Mouse (Mus musculus) MEL (cell line): Measurements from ENCODE around the gene Cpm. TPM values are rescaled to one million over a fixed set of nuclear protein-coding genes. Genes with fewer than 3 reads are reported as not detected.

ENCODE experiments used
- DNase-seq: peaks from one replicate; pipeline ENCODE4 v3.0.0; 2011; ENCODE audit warnings: low read depth, low spot score
- H3K27ac ChIP-seq: 2 replicates; pipeline ENCODE4 v1.5.1; 2012; ENCODE audit warnings: low read depth, mild to moderate bottlenecking, control low read depth, low read length, moderate library complexity; ENCODE audit not compliant: control insufficient read depth
- H3K27me3 ChIP-seq, 2 experiments: fragments of 150-350 bp in 1 of 2; sonication (generic) in 1 of 2; 2 replicates each; pipeline ENCODE4 v1.6.1; 2012; ENCODE audit warnings: low read length in 2 of 2, mild to moderate bottlenecking in 2 of 2, improper control_type of control experiment in 1 of 2, moderate library complexity in 1 of 2; ENCODE audit not compliant: insufficient read depth in 2 of 2, control insufficient read depth in 1 of 2
- H3K36me3 ChIP-seq, 2 experiments: 2 replicates each; pipeline ENCODE4 v1.6.1; 2012 to 2014; ENCODE audit warnings: low read length in 2 of 2, improper control_type of control experiment in 1 of 2, inconsistent platforms in 1 of 2, mild to moderate bottlenecking in 1 of 2; ENCODE audit not compliant: insufficient read depth in 2 of 2, control insufficient read depth in 1 of 2
- H3K4me1 ChIP-seq, 2 experiments: fragments of 150-350 bp in 1 of 2; sonication (generic) in 1 of 2; 2 replicates each; pipeline ENCODE4 v1.6.1; 2012; ENCODE audit warnings: low read length in 2 of 2, improper control_type of control experiment in 1 of 2, mild to moderate bottlenecking in 1 of 2; ENCODE audit not compliant: insufficient read depth in 2 of 2, control insufficient read depth in 1 of 2
- H3K4me3 ChIP-seq, 2 experiments: fragments of 150-350 bp in 1 of 2; sonication (generic) in 1 of 2; 2 replicates each; pipeline ENCODE4 v1.5.1; 2012; ENCODE audit warnings: low read depth in 2 of 2, low read length in 2 of 2, mild to moderate bottlenecking in 2 of 2, moderate library complexity in 2 of 2, control low read depth in 1 of 2, improper control_type of control experiment in 1 of 2; ENCODE audit not compliant: control insufficient read depth in 1 of 2, insufficient read depth in 1 of 2
- H3K79me2 ChIP-seq: 2 replicates; pipeline ENCODE4 v1.6.1; 2012; ENCODE audit warnings: mild to moderate bottlenecking, low read length, moderate library complexity; ENCODE audit not compliant: control insufficient read depth, poor library complexity, insufficient read depth
- H3K9ac ChIP-seq: 2 replicates; pipeline ENCODE4 v1.6.1; 2012; ENCODE audit warnings: low read depth, mild to moderate bottlenecking, control low read depth, low read length, moderate library complexity; ENCODE audit not compliant: control insufficient read depth, poor library complexity, severe bottlenecking
- H3K9me3 ChIP-seq: fragments of 150-350 bp; sonication (generic); replicated peaks from 2 replicates; pipeline ENCODE4 v1.6.1; 2012; ENCODE audit warnings: mild to moderate bottlenecking, low read length, improper control_type of control experiment, moderate library complexity; ENCODE audit not compliant: insufficient read depth
- CHD1 ChIP-seq: IDR thresholded peaks from 2 replicates; pipeline ENCODE4 v1.6.1; 2012; ENCODE audit warnings: low read depth, mild to moderate bottlenecking, inconsistent platforms, low read length, improper control_type of control experiment
- CHD2 ChIP-seq: IDR thresholded peaks from 2 replicates; pipeline ENCODE4 v1.6.1; 2011; ENCODE audit warnings: low read length, improper control_type of control experiment
- E2F4 ChIP-seq: IDR thresholded peaks from 2 replicates; pipeline ENCODE4 v1.6.1; 2011; ENCODE audit warnings: low read depth, low read length, improper control_type of control experiment, borderline replicate concordance
- ELF1 ChIP-seq: IDR thresholded peaks from 2 replicates; pipeline ENCODE4 v1.6.1; 2014; ENCODE audit warnings: low read depth, mild to moderate bottlenecking, inconsistent platforms, low read length, improper control_type of control experiment, moderate library complexity
- ETS1 ChIP-seq: IDR thresholded peaks from 2 replicates; pipeline ENCODE4 v1.6.1; 2012; ENCODE audit warnings: low read depth, mild to moderate bottlenecking, inconsistent platforms, low read length, improper control_type of control experiment, moderate library complexity
- GABPA ChIP-seq: IDR thresholded peaks from 2 replicates; pipeline ENCODE4 v1.6.1; 2012; ENCODE audit warnings: low read depth, mild to moderate bottlenecking, inconsistent platforms, low read length, improper control_type of control experiment, moderate library complexity
- GATA1 ChIP-seq: IDR thresholded peaks from 2 replicates; pipeline ENCODE4 v1.6.1; 2011; ENCODE audit warnings: low read depth, low read length, improper control_type of control experiment
- HCFC1 ChIP-seq: IDR thresholded peaks from 2 replicates; pipeline ENCODE4 v1.6.1; 2012; ENCODE audit warnings: low read depth, mild to moderate bottlenecking, inconsistent platforms, low read length, improper control_type of control experiment, moderate library complexity
- KAT2A ChIP-seq: conservative IDR thresholded peaks from 2 replicates; pipeline ENCODE4 v1.6.1; 2012; ENCODE audit warnings: low read depth, low read length, improper control_type of control experiment, inconsistent platforms
- MAX ChIP-seq: IDR thresholded peaks from 2 replicates; pipeline ENCODE4 v1.6.1; 2011; ENCODE audit warnings: low read length, improper control_type of control experiment
- MYB ChIP-seq: IDR thresholded peaks from 2 replicates; pipeline ENCODE4 v1.6.1; 2011; ENCODE audit warnings: mild to moderate bottlenecking, low read depth, low read length, improper control_type of control experiment
- NRF1 ChIP-seq: IDR thresholded peaks from 2 replicates; pipeline ENCODE4 v1.6.1; 2014; ENCODE audit warnings: low read depth, mild to moderate bottlenecking, inconsistent platforms, low read length, improper control_type of control experiment, moderate library complexity; ENCODE audit not compliant: poor library complexity, insufficient read depth, severe bottlenecking
- POLR2AphosphoS2 ChIP-seq: IDR thresholded peaks from 2 replicates; pipeline ENCODE4 v1.6.1; 2011; ENCODE audit warnings: low read length, improper control_type of control experiment
- RAD21 ChIP-seq: IDR thresholded peaks from 2 replicates; pipeline ENCODE4 v1.6.1; 2011; ENCODE audit warnings: mild to moderate bottlenecking, low read depth, low read length, improper control_type of control experiment
- RCOR1 ChIP-seq: IDR thresholded peaks from 2 replicates; pipeline ENCODE4 v1.6.1; 2012; ENCODE audit warnings: low read depth, mild to moderate bottlenecking, inconsistent platforms, low read length, improper control_type of control experiment
- USF1 ChIP-seq: IDR thresholded peaks from 2 replicates; pipeline ENCODE4 v1.6.1; 2014; ENCODE audit warnings: low read depth, mild to moderate bottlenecking, inconsistent platforms, low read length, improper control_type of control experiment, moderate library complexity
- ZKSCAN1 ChIP-seq: IDR thresholded peaks from 2 replicates; pipeline ENCODE4 v1.6.1; 2012; ENCODE audit warnings: low read depth, mild to moderate bottlenecking, inconsistent platforms, low read length, improper control_type of control experiment, moderate library complexity
- polyA plus RNA-seq, 2 experiments: library from polyadenylated mRNA; stranded (reverse) in 1 of 2; unstranded in 1 of 2; fragments of >175 nt in 1 of 2; fragments of >200 nt in 1 of 2; gene quantifications; 2 replicates each; pipeline versions ENCODE4 v1.2.1 to v1.2.4; 2012; ENCODE audit warnings: low replicate concordance in 2 of 2, low read depth in 1 of 2; ENCODE audit not compliant: insufficient read length in 2 of 2, insufficient read depth in 1 of 2, missing spikeins in 1 of 2
- total RNA-seq: library from RNA; depleted of rRNA; stranded (reverse); fragments of 300-350 nt; gene quantifications from 2 replicates; pipeline ENCODE4 v1.2.3, GENCODE M21; 2012

Gene Cpm
- total and polyA plus RNA-seq, 3 experiments: 0.04 to 0.40 TPM; not detected in 1

DNA sequence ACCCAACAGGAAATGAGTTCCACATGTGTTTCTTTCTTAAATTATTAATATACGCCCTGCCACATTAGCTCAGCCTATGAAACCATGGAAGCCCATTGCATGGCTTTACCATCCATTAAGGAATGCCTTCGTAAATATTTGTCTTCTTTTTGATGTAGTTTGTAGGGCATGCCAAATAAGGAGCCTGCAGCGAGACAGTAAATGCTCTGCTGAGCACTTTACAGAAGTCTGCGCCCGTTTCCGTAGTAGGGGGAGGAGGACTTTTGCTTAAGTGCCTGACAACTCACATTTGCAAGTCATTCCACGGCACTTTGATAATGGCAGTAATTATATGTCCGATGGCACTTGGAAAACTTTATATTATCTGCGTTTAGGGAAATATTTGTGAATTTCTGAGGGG, 37.5 kb upstream of the Cpm start:
- H3K4me1 ChIP-seq: no peaks in the 10 kb centered on the region
- H3K27ac ChIP-seq: no peak overlapping the region
- no peaks in the 10 kb centered on the region for H3K36me3 ChIP-seq
- DNase-seq: no peak
- TF ChIP-seq KAT2A: no peak
- no peak for TF ChIP-seq CHD2
- no peak for TF ChIP-seq ETS1
- no peaks in the 10 kb centered on the region for H3K9me3 ChIP-seq
- no peak overlapping the region for H3K4me3 ChIP-seq
- H3K9ac ChIP-seq: no peak overlapping the region
- no peaks in the 10 kb centered on the region for H3K27me3 ChIP-seq
- H3K79me2 ChIP-seq: no peaks in the 10 kb centered on the region

DNA sequence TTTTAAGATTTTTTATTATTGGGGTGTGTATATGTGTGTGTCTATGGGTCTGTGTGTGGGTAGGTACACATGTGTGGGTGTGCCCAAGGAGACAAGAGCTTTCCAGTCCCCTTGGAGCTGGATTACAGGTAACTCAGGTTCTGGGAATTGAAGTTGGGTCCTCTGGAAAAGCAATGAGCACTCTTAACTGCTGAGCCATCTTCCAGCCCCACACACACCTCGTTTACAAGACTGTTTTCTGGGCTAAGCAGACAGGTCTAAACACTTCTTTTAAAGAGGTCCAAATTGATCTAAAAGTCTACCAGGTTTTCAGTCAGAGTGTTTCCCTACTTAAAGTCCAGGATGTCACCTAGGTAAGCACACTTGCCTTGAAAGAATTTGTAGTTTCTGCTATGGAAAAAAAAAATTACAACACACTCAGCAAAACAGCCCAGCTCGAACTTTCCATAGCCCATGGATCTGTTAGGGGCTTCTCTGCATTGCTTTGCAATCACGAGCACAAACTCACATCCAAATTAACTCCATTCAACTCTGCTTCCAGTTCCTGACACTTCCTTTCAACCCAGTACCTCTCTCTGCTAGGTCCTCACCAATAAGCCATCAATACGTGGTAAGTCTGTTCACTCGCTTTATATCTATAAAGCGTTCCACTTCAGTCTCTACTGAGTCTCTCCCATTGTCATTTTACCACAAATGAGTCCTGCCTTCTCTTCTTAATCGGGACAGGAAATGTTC, 36.8 kb upstream of the Cpm start:
- H3K9me3 ChIP-seq: no peaks in the 10 kb centered on the region
- H3K36me3 ChIP-seq: no peaks in the 10 kb centered on the region
- no peak overlapping the region for H3K4me3 ChIP-seq
- H3K27ac ChIP-seq: no peak overlapping the region
- H3K79me2 ChIP-seq: no peaks in the 10 kb centered on the region
- no peak overlapping the region for H3K9ac ChIP-seq
- no peaks in the 10 kb centered on the region for H3K4me1 ChIP-seq
- TF ChIP-seq USF1 (no peak), POLR2AphosphoS2 (no peak), CHD1 (no peak), GABPA (no peak), RCOR1 (no peak), MAX (no peak), E2F4 (no peak), HCFC1 (no peak), ELF1 (no peak), ZKSCAN1 (no peak), KAT2A (no peak), GATA1 (no peak), NRF1 (no peak), MYB (no peak), RAD21 (no peak)
- no peaks in the 10 kb centered on the region for H3K27me3 ChIP-seq
- DNase-seq: no peak
